Mouse (Mus musculus): ENCODE data around the gene Urod. TPM values are rescaled to one million over a fixed set of nuclear protein-coding genes. Genes with fewer than 3 reads are reported as not detected.

Gene Urod
- polyA plus RNA-seq (2012) = 90.7 and 131 TPM in 2 replicates

- peak; percentile 91 for TF ChIP-seq GATA1 (IDR thresholded peaks at IDR 0.05; ENCODE audit: low read length)
- TF ChIP-seq TAL1 (IDR thresholded peaks at IDR 0.05; ENCODE audit: low read length) = peak; percentile 90
- Histone ChIP-seq H3K4me3 (replicated peaks) (peak within 1 kb of the TSS; percentile 90), H3K27me3 (ENCODE audit: control insufficient read depth) (no peaks in the 10 kb centered on the region), H3K4me1 (ENCODE audit: control insufficient read depth) (peaks cover 64% of the 10 kb centered on the region), H3K9me3 (ENCODE audit: control insufficient read depth, low read length) (no peaks in the 10 kb centered on the region), H3K36me3 (ENCODE audit: control insufficient read depth) (peaks cover 72% of the 10 kb centered on the region)
Observed at GRCm38 (mm10) chr4:116993672-116994621, at the start of gene Urod. TSS of gene Urod (minus strand) at chr4:116994413.

- Histone ChIP-seq H3K36me3 (ENCODE audit: control insufficient read depth) (peaks cover 36% of the 10 kb centered on the region), H3K9me3 (ENCODE audit: control insufficient read depth, low read length) (no peaks in the 10 kb centered on the region), H3K27me3 (ENCODE audit: control insufficient read depth) (no peaks in the 10 kb centered on the region), H3K4me1 (ENCODE audit: control insufficient read depth) (peaks cover 12% of the 10 kb centered on the region), H3K4me3 (replicated peaks) (no peak overlapping the region)
- TF ChIP-seq GATA1 (IDR thresholded peaks at IDR 0.05; ENCODE audit: low read length) (no peak), TAL1 (IDR thresholded peaks at IDR 0.05; ENCODE audit: low read length) (no peak)
Observed at GRCm38 (mm10) chr4:117041283-117041721, 47.1 kb upstream of the Urod start.

- Histone ChIP-seq H3K4me1 (ENCODE audit: control insufficient read depth) (peaks cover 12% of the 10 kb centered on the region), H3K36me3 (ENCODE audit: control insufficient read depth) (peaks cover 35% of the 10 kb centered on the region), H3K4me3 (replicated peaks) (no peak overlapping the region), H3K27me3 (ENCODE audit: control insufficient read depth) (no peaks in the 10 kb centered on the region), H3K9me3 (ENCODE audit: control insufficient read depth, low read length) (no peaks in the 10 kb centered on the region)
- TF ChIP-seq TAL1 (IDR thresholded peaks at IDR 0.05; ENCODE audit: low read length) = no peak
- no peak for TF ChIP-seq GATA1 (IDR thresholded peaks at IDR 0.05; ENCODE audit: low read length)
Observed at GRCm38 (mm10) chr4:117040791-117041190, 46.6 kb upstream of the Urod start.

- no peak overlapping the region for H3K4me3 ChIP-seq (replicated peaks)
- peaks cover 37% of the 10 kb centered on the region for H3K36me3 ChIP-seq (ENCODE audit: control insufficient read depth)
- no peaks in the 10 kb centered on the region for H3K27me3 ChIP-seq (ENCODE audit: control insufficient read depth)
- TF ChIP-seq TAL1 (IDR thresholded peaks at IDR 0.05; ENCODE audit: low read length) (no peak), GATA1 (IDR thresholded peaks at IDR 0.05; ENCODE audit: low read length) (no peak)
- H3K4me1 ChIP-seq (ENCODE audit: control insufficient read depth) = peaks cover 14% of the 10 kb centered on the region
- H3K9me3 ChIP-seq (ENCODE audit: control insufficient read depth, low read length) = no peaks in the 10 kb centered on the region
Observed at GRCm38 (mm10) chr4:117039925-117040687, 45.9 kb upstream of the Urod start.

DNA sequence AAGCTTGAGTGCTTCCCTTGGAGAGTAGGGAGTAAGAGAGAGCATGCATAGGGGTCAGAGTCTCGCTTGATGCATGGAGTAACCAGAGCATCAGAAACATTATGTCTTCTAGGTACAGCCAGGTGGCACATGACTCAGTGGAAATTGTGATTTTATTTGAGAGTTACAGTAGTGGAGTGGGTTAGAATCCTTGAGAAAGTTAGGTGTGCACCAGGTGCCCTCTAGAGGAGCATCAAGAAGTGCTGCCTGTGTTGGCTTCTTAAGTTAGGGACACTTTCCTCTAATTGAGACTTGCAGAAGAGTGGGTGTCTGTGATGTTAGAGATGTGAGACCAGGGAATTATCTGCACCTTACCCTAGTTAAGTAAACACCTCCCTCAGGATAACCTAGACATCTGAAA lies 36.9 kb upstream of the Urod start:
- peaks cover 54% of the 10 kb centered on the region for H3K36me3 ChIP-seq (ENCODE audit: control insufficient read depth)
- no peaks in the 10 kb centered on the region for H3K27me3 ChIP-seq (ENCODE audit: control insufficient read depth)
- H3K9me3 ChIP-seq (ENCODE audit: control insufficient read depth, low read length) = no peaks in the 10 kb centered on the region
- H3K4me1 ChIP-seq (ENCODE audit: control insufficient read depth) = peaks cover 8% of the 10 kb centered on the region
- TF ChIP-seq GATA1 (IDR thresholded peaks at IDR 0.05; ENCODE audit: low read length) (no peak), TAL1 (IDR thresholded peaks at IDR 0.05; ENCODE audit: low read length) (no peak)
- no peak overlapping the region for H3K4me3 ChIP-seq (replicated peaks)

DNA sequence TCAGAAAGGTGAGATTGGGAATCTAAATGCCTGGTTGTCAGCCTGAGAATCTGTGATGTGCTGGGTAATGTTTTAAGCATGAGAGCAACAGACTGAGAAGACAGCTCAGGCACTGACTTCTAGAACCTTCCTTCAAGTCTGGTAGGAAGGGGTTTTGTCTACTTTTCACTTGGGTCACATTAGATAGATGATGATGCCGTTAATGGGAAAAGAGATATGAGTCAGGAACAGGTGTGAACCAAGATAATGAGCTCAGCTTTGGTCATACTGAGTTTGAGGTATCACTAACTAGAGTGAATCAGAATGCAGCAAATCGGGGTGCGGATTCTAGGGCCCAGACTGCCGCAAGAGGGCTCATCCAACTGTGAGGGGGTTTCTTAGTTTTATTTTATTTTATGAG lies 29.3 kb upstream of the Urod start:
- Histone ChIP-seq H3K4me3 (replicated peaks) (no peak overlapping the region), H3K9me3 (ENCODE audit: control insufficient read depth, low read length) (no peaks in the 10 kb centered on the region), H3K36me3 (ENCODE audit: control insufficient read depth) (peaks cover 49% of the 10 kb centered on the region), H3K4me1 (ENCODE audit: control insufficient read depth) (peaks cover 51% of the 10 kb centered on the region), H3K27me3 (ENCODE audit: control insufficient read depth) (no peaks in the 10 kb centered on the region)
- TF ChIP-seq TAL1 (IDR thresholded peaks at IDR 0.05; ENCODE audit: low read length) (no peak), GATA1 (IDR thresholded peaks at IDR 0.05; ENCODE audit: low read length) (no peak)

GRCm38 (mm10) chr4:117019206-117020134 lies 25.3 kb upstream of the Urod start, which contains the start of gene Eif2b3:
TSS of gene Eif2b3 (plus strand) at chr4:117019402.
- peaks cover 53% of the 10 kb centered on the region for H3K4me1 ChIP-seq (ENCODE audit: control insufficient read depth)
- H3K27me3 ChIP-seq (ENCODE audit: control insufficient read depth) = no peaks in the 10 kb centered on the region
- H3K9me3 ChIP-seq (ENCODE audit: control insufficient read depth, low read length) = no peaks in the 10 kb centered on the region
- TF ChIP-seq GATA1 (IDR thresholded peaks at IDR 0.05; ENCODE audit: low read length) (no peak), TAL1 (IDR thresholded peaks at IDR 0.05; ENCODE audit: low read length) (no peak)
- H3K36me3 ChIP-seq (ENCODE audit: control insufficient read depth) = peaks cover 26% of the 10 kb centered on the region
- peak within 1 kb of the TSS; percentile 87 for H3K4me3 ChIP-seq (replicated peaks)

- no peaks in the 10 kb centered on the region for H3K9me3 ChIP-seq (ENCODE audit: control insufficient read depth, low read length)
- no peak overlapping the region for H3K4me3 ChIP-seq (replicated peaks)
- H3K27me3 ChIP-seq (ENCODE audit: control insufficient read depth) = no peaks in the 10 kb centered on the region
- H3K4me1 ChIP-seq (ENCODE audit: control insufficient read depth) = peaks cover 50% of the 10 kb centered on the region
- H3K36me3 ChIP-seq (ENCODE audit: control insufficient read depth) = peaks cover 18% of the 10 kb centered on the region
- no peak for TF ChIP-seq GATA1 (IDR thresholded peaks at IDR 0.05; ENCODE audit: low read length)
- no peak for TF ChIP-seq TAL1 (IDR thresholded peaks at IDR 0.05; ENCODE audit: low read length)
Observed at GRCm38 (mm10) chr4:117018327-117018726, 24.1 kb upstream of the Urod start.

All from erythroblast, embryonic 14.5 days (primary cell).